Mouse (Mus musculus) embryonic facial prominence, embryonic 13.5 days (tissue): ENCODE data around the gene Lrp4. TPM values are rescaled to one million over a fixed set of nuclear protein-coding genes. Genes with fewer than 3 reads are reported as not detected.

Experiments
- ATAC-seq: fragments of 200-750 bp; cut with Nextera tagmentation; 2 replicates; pipeline ENCODE4 v1.8.0; 2017; ENCODE audit warnings: low read depth; ENCODE audit not compliant: insufficient number of reproducible peaks, insufficient read depth, low FRiP score, low TSS enrichment
- H3K27ac ChIP-seq: fragments of 300-500 bp; sonication (generic); 2 replicates; pipeline ENCODE4 v1.5.1; 2015; ENCODE audit warnings: moderate library complexity, mild to moderate bottlenecking, inconsistent platforms
- H3K27me3 ChIP-seq: fragments of 300-500 bp; sonication (generic); 2 replicates; pipeline ENCODE4 v1.6.1; 2015; ENCODE audit warnings: mild to moderate bottlenecking, inconsistent platforms
- H3K36me3 ChIP-seq: fragments of 300-500 bp; sonication (generic); 2 replicates; pipeline ENCODE4 v1.6.1; 2015; ENCODE audit warnings: mild to moderate bottlenecking, inconsistent platforms
- H3K4me1 ChIP-seq: fragments of 300-500 bp; sonication (generic); 2 replicates; pipeline ENCODE4 v1.6.1; 2015; ENCODE audit warnings: inconsistent platforms
- H3K4me2 ChIP-seq: fragments of 300-500 bp; sonication (generic); 2 replicates; pipeline ENCODE4 v1.6.1; 2015; ENCODE audit warnings: moderate library complexity, mild to moderate bottlenecking, inconsistent platforms
- H3K4me3 ChIP-seq: fragments of 300-500 bp; sonication (generic); 2 replicates; pipeline ENCODE4 v1.5.1; 2015; ENCODE audit warnings: mild to moderate bottlenecking, inconsistent platforms
- H3K9ac ChIP-seq: fragments of 300-500 bp; sonication (generic); 2 replicates; pipeline ENCODE4 v1.6.1; 2015; ENCODE audit warnings: mild to moderate bottlenecking, inconsistent platforms
- H3K9me3 ChIP-seq: fragments of 300-500 bp; sonication (generic); 2 replicates; pipeline ENCODE4 v1.6.1; 2016; ENCODE audit warnings: inconsistent platforms
- whole genome bisulfite sequencing: fragments of 180-500 bp; shearing (Covaris S2); methylation state at CpG from one replicate; pipeline ENCODE4 v1.1.7; 2015; ENCODE audit warnings: mixed read lengths; 5-methylcytosine and 5-hydroxymethylcytosine counted together
- polyA plus RNA-seq: library from polyadenylated mRNA; unstranded; fragments of >200 nt; fragmentation: Nextera tagmentation; extraction: Ambion mirVana; gene quantifications from 2 replicates; pipeline ENCODE4 v1.2.1, GENCODE M21; 2015

The Lrp4 gene
- polyA plus RNA-seq, 1 experiment from 2014 or later = 9.6 TPM

- H3K27ac ChIP-seq = no peak overlapping the region
- no peaks in the 10 kb centered on the region for H3K27me3 ChIP-seq
- no peaks in the 10 kb centered on the region for H3K9me3 ChIP-seq
- ATAC-seq = no peak
- no peaks in the 10 kb centered on the region for H3K4me1 ChIP-seq
- no peak overlapping the region for H3K4me3 ChIP-seq
- 75% methylated on average over 5 of the region's 5 CpGs for WGBS
- no peaks in the 10 kb centered on the region for H3K36me3 ChIP-seq
- no peak overlapping the region for H3K9ac ChIP-seq
- no peak overlapping the region for H3K4me2 ChIP-seq
These were observed 20.0 kb upstream of the Lrp4 start for GRCm38 (mm10) chr2:91437116-91437815.

DNA sequence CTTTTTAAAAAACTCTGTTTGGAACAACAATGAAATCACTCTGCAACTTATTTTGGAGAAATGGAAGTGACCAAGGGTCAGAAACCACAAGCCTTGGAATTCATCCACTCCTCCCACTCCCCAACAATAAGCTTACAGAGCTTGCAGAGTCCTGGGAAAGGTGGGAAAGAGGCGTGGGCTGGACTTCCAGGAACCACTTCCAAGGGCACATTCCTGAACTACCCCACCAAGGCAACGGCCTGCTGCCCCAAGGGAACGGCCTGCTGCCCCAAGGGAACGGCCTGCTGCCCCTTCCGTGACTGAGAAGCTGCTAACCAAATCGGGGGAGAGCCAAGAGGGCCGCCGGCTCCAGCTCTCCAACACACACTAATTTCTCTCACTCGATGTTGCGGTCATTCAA is 18.0 kb upstream of the Lrp4 start:
- no peak for ATAC-seq
- Histone ChIP-seq H3K4me1 (peaks cover 5% of the 10 kb centered on the region; the same call in 1 of the 2 replicates), H3K9me3 (no peaks in the 10 kb centered on the region), H3K27ac (no peak overlapping the region), H3K4me3 (no peak overlapping the region), H3K9ac (no peak overlapping the region), H3K27me3 (no peaks in the 10 kb centered on the region), H3K36me3 (no peaks in the 10 kb centered on the region), H3K4me2 (no peak overlapping the region)
- WGBS = 75% methylated on average over 10 of the region's 10 CpGs

DNA sequence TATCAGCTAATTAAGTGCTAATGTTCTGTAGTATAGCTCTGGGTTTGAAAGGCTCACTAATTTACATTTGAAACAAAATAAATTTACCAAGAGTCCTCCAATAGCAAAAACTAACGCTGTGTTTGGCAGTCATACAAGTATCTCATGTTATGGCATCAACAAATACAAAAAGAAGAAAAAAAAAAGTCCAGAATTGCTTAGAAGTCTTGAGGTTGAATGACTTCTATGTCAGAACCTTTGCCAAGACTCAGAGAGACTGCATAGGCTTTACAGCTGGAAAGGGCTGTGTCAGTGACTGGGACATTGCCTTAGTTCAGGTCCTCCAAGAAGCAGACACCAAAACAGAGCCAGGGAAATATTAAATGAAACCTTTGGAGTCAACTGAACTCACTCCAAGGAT is 17.4 kb upstream of the Lrp4 start:
- no peak for ATAC-seq
- Histone ChIP-seq H3K4me1 (peaks cover 5% of the 10 kb centered on the region; the same call in 1 of the 2 replicates), H3K27me3 (no peaks in the 10 kb centered on the region), H3K9me3 (no peaks in the 10 kb centered on the region), H3K4me2 (no peak overlapping the region), H3K9ac (no peak overlapping the region), H3K27ac (no peak overlapping the region), H3K4me3 (no peak overlapping the region), H3K36me3 (no peaks in the 10 kb centered on the region)
- WGBS = 74% methylated on average over 1 of the region's 1 CpGs

DNA sequence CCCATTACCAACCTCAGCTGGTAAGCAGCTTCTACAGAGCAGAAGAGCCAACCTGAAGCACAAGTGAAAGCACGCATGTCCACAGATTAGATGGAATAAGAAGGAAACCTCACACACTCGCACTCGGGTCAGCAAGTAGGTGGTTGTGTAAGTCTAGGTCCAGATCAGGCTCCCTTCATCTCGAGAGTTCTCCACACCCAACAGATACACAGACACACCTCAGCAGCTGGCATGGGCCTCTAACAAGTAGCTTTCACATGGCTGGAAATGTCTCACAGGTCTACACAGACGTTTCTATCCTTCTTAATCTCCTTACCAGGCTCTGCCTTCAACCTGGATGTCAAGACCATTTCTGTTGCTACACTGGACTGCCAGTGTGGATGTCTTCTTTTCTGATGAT is 16.6 kb upstream of the Lrp4 start:
- no peak overlapping the region for H3K9ac ChIP-seq
- no peak for ATAC-seq
- 82% methylated on average over 5 of the region's 5 CpGs for WGBS

GRCm38 (mm10) chr2:91441715-91442114 is 15.6 kb upstream of the Lrp4 start:
- Histone ChIP-seq H3K4me2 (no peak overlapping the region), H3K4me3 (no peak overlapping the region), H3K36me3 (no peaks in the 10 kb centered on the region), H3K9me3 (no peaks in the 10 kb centered on the region), H3K9ac (no peak overlapping the region), H3K27ac (no peak overlapping the region), H3K4me1 (peaks cover 5% of the 10 kb centered on the region; the same call in 1 of the 2 replicates), H3K27me3 (no peaks in the 10 kb centered on the region)
- 69% methylated on average over 2 of the region's 2 CpGs for WGBS
- no peak for ATAC-seq

More for the DNA sequence above, 16.6 kb upstream of the Lrp4 start:
- Histone ChIP-seq H3K4me2 (no peak overlapping the region), H3K4me3 (no peak overlapping the region), H3K36me3 (no peaks in the 10 kb centered on the region), H3K9me3 (no peaks in the 10 kb centered on the region), H3K4me1 (peaks cover 5% of the 10 kb centered on the region; the same call in 1 of the 2 replicates), H3K27me3 (no peaks in the 10 kb centered on the region), H3K27ac (no peak overlapping the region)

DNA sequence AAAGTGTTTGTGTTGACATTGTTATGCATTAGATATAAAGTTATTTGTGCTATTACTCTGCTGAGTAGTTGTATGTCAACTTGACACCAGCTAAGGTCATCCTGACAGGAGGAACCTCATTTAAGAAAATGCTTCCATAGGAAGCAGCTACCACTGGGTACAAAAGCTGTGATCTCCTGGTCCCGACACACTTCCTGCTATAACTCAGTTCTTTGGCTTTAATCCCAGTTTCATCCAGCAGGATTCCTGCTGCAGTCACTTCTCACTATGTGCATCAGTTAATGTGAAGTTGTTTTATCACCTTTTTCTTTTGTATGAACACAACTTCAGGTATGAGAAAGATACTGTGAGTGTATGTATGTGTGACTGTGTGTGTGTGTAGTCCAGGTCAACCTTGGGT is 15.1 kb upstream of the Lrp4 start:
- H3K9ac ChIP-seq = no peak overlapping the region
- H3K9me3 ChIP-seq = no peaks in the 10 kb centered on the region
- H3K27me3 ChIP-seq = no peaks in the 10 kb centered on the region
- no peak overlapping the region for H3K4me3 ChIP-seq
- ATAC-seq = no peak
- no peak overlapping the region for H3K27ac ChIP-seq
- peaks cover 5% of the 10 kb centered on the region; the same call in 1 of the 2 replicates for H3K4me1 ChIP-seq
- no peaks in the 10 kb centered on the region for H3K36me3 ChIP-seq
- no peak overlapping the region for H3K4me2 ChIP-seq
- WGBS = 86% methylated on average over 1 of the region's 1 CpGs

DNA sequence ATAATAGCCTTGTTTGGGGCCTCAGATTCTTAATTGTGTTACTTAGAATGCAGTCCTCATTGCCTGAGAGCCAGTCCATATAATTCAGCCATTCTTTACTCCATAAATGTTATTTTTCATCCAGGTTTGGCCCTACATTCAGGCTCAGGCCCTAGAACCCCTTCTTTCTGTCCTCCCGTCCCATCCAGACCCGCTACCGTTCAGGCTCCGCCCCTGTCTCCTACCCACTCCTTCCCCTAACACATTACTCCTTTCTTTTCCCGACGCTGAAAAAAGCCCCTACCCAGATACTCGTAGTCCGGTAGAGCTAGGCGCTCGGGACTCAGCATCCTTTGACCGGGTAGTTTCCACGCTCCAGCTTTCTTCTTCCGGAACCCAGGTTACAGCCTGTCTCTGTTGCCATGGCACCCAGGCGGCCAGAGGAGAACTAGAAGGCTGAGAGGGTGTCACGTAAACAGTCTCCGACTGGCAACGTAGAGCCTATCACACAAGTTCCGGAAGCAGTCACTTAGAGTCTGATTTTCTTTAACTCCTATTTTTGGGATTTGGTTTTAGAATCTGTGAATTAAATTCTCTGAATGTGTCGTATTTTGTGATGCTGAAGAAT is 12.9 kb upstream of the Lrp4 start, which contains the start of gene 1110051M20Rik:
TSS of gene 1110051M20Rik (minus strand) at position 419 of the 607 bp plus-strand sequence.
- H3K9ac ChIP-seq = peak within 1 kb of the TSS; percentile 72
- H3K9me3 ChIP-seq = no peaks in the 10 kb centered on the region
- H3K4me1 ChIP-seq = peaks cover 5% of the 10 kb centered on the region; the same call in 1 of the 2 replicates
- H3K4me3 ChIP-seq = peak within 1 kb of the TSS; percentile 73
- no peaks in the 10 kb centered on the region for H3K27me3 ChIP-seq
- peak within 1 kb of the TSS; percentile 67 for H3K4me2 ChIP-seq
- peak within 1 kb of the TSS; percentile 45; the same call in 1 of the 2 replicates for H3K27ac ChIP-seq
- no peaks in the 10 kb centered on the region for H3K36me3 ChIP-seq
- ATAC-seq = peak; percentile 90; the same call in 1 of the 2 replicates
- 1% methylated on average over 19 of the region's 19 CpGs for WGBS

- Histone ChIP-seq H3K9ac (no peak overlapping the region), H3K36me3 (no peaks in the 10 kb centered on the region), H3K4me3 (no peak overlapping the region), H3K4me1 (peaks cover 10% of the 10 kb centered on the region; the same call in 1 of the 2 replicates), H3K27ac (no peak overlapping the region), H3K27me3 (no peaks in the 10 kb centered on the region; the same call in 1 of the 2 replicates), H3K4me2 (no peak overlapping the region), H3K9me3 (no peaks in the 10 kb centered on the region)
- WGBS = 56% methylated on average over 1 of the region's 1 CpGs
- ATAC-seq = no peak
These were observed 7.6 kb upstream of the Lrp4 start for GRCm38 (mm10) chr2:91449662-91450061.

DNA sequence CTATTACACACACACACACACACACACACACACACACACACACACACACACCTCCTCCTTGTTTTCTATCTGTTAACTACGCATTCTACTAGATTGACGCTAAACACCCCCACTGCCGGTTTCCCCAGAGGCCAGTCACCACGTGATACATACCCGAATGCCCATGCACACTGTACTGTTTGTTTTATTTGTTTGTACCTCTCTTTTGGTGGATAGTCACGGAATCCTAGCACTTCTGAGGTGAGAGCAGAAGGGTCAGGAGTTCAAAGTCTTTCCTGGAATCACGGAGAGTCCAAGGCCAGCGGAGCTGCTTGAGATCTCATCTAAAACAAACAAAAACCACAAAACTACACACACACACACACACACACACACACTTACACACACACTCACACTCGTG is 7.0 kb upstream of the Lrp4 start:
- no peaks in the 10 kb centered on the region for H3K9me3 ChIP-seq
- H3K27ac ChIP-seq = no peak overlapping the region
- no peak overlapping the region for H3K4me2 ChIP-seq
- 68% methylated on average over 9 of the region's 9 CpGs for WGBS
- no peak overlapping the region for H3K9ac ChIP-seq
- H3K36me3 ChIP-seq = no peaks in the 10 kb centered on the region
- H3K27me3 ChIP-seq = no peaks in the 10 kb centered on the region; the same call in 1 of the 2 replicates
- H3K4me1 ChIP-seq = peaks cover 10% of the 10 kb centered on the region; the same call in 1 of the 2 replicates
- no peak for ATAC-seq
- H3K4me3 ChIP-seq = no peak overlapping the region

GRCm38 (mm10) chr2:91452658-91453057 is 4.7 kb upstream of the Lrp4 start:
- Histone ChIP-seq H3K4me2 (no peak overlapping the region), H3K4me1 (peaks cover 15% of the 10 kb centered on the region), H3K9ac (no peak overlapping the region), H3K27me3 (no peaks in the 10 kb centered on the region; the same call in 1 of the 2 replicates), H3K27ac (no peak overlapping the region), H3K36me3 (no peaks in the 10 kb centered on the region), H3K4me3 (no peak overlapping the region), H3K9me3 (no peaks in the 10 kb centered on the region)
- WGBS = 53% methylated on average over 8 of the region's 8 CpGs
- ATAC-seq = no peak

DNA sequence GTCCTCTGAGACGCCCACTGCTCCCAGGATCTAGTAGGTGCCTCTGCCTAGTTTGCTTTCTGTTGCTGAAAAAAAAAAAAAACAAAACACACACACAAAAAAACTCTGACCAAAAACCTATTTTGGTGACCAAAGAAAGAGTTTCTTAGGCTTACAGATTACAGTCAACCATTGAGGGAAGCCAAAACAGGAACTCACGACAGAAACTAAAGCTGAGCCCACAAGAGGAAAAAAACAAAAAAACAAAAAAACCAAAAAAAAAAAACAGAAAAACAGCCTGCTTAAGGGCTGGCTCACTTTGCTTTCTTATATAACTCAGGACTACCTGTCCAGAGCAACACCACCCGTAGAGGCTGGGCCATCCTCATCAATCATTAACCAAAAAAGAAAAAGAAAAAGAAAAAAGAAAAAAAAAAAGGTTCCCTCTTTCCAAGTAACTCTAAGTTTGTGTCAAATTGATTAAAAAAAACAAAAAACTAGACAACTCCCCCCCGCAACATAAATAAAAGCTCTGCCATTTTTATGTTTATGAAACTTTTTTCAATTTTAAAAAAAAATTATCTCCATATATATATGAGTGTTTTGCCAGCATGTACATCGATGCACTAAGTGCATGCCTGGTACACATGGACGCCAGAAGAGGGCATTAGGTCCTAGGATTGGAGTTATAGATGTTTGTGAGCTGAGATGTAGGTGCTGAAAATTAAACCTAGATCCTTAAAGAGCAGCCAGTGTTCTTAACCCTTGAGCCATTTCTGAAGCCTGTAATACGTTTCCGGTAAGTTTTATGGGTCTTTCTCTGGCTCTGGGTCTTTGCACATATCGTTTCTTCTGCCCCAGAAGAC is 3.9 kb upstream of the Lrp4 start:
- no peak overlapping the region for H3K4me2 ChIP-seq
- H3K9ac ChIP-seq = no peak overlapping the region
- H3K27me3 ChIP-seq = no peaks in the 10 kb centered on the region; the same call in 1 of the 2 replicates
- no peaks in the 10 kb centered on the region for H3K36me3 ChIP-seq
- no peak overlapping the region for H3K4me3 ChIP-seq
- ATAC-seq = no peak
- no peak overlapping the region for H3K27ac ChIP-seq
- peaks cover 15% of the 10 kb centered on the region for H3K4me1 ChIP-seq
- H3K9me3 ChIP-seq = no peaks in the 10 kb centered on the region
- WGBS = 77% methylated on average over 9 of the region's 9 CpGs
